Mouse (Mus musculus) kidney, postnatal 36 days (tissue): ENCODE measurements around the gene Gm47996.
"Not testable (repeated sequence)": the region's sequence is repeated elsewhere in the genome, so short reads cannot be mapped to it uniquely, and the experiment has no call there.

ENCODE experiments used
- DNase-seq, 2 experiments: peaks; one replicate each; pipeline ENCODE4 v3.0.0; 2021 to 2022; ENCODE audit warnings: mixed read lengths in 2 of 2

The Gm47996 gene

GRCm38 (mm10) chr1:151209824-151210355 lies at the start of gene Gm47996:
Gene Gm47996, plus strand, starts transcription at chr1:151210131.
- not testable (repeated sequence) for DNase-seq

GRCm38 (mm10) chr1:151166031-151166430 lies 43.9 kb upstream of the Gm47996 start:
- no peak for DNase-seq

- DNase-seq: peak; percentile 45 to 63
These were observed 42.5 kb upstream of the Gm47996 start for GRCm38 (mm10) chr1:151167297-151168047.

GRCm38 (mm10) chr1:151168637-151169036 lies 41.3 kb upstream of the Gm47996 start:
- DNase-seq: no peak

- DNase-seq: peak; percentile 61 to 76
These were observed 38.1 kb upstream of the Gm47996 start for GRCm38 (mm10) chr1:151171572-151172461.

GRCm38 (mm10) chr1:151177030-151177936 lies 32.6 kb upstream of the Gm47996 start:
- peak; percentile 54 to 85 for DNase-seq

GRCm38 (mm10) chr1:151177937-151178271 lies 32.0 kb upstream of the Gm47996 start:
- no peak for DNase-seq

DNA sequence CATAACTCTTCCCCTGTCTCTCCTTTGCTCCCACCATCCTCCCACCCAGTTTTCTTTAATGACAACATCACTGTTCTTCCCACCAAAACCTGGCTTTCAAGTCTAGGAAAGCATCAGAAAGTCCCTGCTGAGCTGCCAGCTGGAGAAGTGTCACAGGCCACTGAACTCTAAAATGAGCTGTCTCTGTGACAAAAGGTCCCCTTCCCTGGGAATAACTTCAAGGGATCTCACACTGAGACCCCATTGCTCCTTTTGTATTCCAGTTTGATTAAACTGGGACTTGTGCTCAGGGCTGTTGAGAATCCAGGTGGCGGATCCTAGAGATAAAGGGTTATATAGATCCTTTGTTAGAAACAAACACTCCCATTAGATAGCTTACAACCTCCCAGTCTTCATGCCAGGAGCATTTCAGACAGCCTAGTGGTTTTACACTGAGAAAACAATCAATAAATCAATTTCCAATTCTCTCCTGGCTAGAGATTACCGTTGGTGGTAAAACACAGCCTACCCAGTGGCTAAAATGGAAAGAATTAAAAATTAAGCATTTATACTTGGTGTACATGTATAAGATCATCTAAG lies 31.3 kb upstream of the Gm47996 start:
- no peak for DNase-seq

GRCm38 (mm10) chr1:151180167-151180566 lies 29.8 kb upstream of the Gm47996 start:
- DNase-seq: no peak

DNA sequence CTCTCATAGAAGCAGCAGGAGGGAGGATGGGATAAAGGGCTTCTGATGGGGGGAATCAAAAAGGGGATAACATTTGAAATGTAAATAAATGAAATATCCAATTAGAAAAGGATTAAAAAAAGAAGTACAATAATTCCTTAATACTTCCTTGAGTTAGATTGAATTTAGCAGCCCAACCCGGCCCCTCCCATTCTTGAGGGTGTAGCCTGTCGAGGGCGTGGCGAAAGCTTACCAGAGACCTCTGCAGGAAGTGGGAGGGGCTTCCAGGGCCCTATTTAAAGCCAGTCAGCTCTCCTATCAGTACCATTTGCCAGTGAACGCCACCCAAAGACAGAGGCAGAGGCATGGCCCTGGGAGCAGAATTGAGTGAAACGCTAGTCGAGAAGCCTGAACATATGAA lies 27.7 kb upstream of the Gm47996 start, which contains the start of gene Gm47985:
Gene Gm47985, plus strand, starts transcription at position 272 of the 400 bp plus-strand sequence.
- not testable (repeated sequence) for DNase-seq

GRCm38 (mm10) chr1:151186186-151186585 lies 23.7 kb upstream of the Gm47996 start:
- DNase-seq: peak in 1 of 2 experiments; percentile 45

GRCm38 (mm10) chr1:151186879-151187424 lies 23.0 kb upstream of the Gm47996 start:
- not testable (repeated sequence) for DNase-seq

DNA sequence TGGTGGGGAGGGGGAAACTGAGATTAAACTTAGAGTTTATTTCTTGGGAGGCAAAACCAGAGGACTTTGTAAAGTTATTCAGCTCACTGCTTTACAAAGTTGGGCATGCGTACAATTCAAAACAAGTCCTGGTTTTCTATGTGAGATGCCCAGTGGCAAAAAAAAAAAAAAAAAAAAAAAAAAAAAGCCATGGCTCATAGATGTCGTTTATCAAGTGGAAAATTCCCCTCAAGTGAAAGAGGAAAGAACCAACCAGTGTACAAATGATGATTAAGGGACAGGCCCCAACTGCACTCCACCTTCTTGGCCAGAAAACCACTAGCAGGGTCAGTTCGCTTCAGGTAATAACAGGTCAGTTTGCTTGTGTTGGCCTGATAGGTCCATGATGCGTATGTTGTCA lies 21.5 kb upstream of the Gm47996 start:
- DNase-seq: no peak

- not testable (repeated sequence) for DNase-seq
These were observed 17.9 kb upstream of the Gm47996 start, which contains the start of gene Gm8947 for GRCm38 (mm10) chr1:151192075-151192474. Gene Gm8947, plus strand, starts transcription at chr1:151192376.

DNA sequence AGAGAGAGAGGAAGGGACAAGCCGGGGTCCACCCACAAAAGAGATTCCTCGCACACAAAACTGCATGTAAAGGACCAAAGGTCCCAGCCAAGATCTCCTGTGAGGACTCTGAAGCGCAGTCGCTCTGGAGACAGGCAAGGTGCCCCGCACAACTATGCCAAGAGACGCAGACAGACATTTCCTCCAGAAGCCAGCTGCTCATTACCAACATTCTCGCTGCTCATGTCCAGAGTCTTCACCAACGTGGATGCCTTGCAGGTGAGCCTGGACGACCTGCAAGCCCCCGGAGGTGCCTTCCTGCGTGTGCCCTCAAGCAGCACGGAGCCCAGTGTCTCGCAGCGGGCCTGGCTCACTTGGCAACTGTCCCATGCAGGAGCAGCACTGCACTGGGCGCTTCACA lies 17.2 kb upstream of the Gm47996 start:
- not testable (repeated sequence) for DNase-seq

DNA sequence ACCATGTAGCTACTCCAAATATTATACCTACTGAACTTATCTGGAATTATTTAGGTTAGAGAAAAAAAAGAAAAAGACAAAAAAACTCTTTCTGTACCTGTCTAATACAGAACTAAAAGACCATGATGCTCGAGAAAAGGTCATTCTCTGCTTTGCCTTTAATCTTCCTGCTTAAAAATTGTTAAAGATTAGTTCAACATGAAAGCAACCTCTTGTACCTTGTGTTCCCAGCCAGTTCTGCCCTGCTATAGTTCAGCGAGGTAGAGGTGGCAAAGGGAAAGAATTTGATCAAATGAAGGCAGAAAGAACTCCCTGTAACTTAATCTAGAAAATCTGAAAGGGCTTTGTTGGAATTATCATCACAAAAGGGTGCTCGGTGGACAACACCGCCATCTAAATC lies 13.9 kb upstream of the Gm47996 start:
- peak in 1 of 2 experiments; percentile 45 for DNase-seq

DNA sequence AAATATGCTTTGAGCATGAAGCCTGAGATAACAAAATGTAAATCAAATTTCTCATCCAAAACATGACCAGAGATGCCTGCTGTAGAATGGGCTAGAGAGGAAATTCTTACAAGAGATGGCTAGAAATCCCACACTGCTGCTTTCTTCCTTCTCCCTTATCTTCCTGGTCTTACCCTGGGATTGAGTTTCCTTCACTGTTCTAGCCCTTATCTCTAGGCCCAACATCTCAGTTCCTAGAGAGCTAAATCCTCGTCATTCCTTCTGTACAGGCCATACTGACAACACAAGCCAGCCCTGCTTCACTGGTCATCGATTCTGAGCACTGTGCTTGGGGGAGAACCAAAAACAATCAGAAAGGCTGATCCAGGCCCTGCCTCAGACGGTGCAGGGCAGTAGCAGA lies 13.2 kb upstream of the Gm47996 start:
- DNase-seq: not testable (repeated sequence)

DNA sequence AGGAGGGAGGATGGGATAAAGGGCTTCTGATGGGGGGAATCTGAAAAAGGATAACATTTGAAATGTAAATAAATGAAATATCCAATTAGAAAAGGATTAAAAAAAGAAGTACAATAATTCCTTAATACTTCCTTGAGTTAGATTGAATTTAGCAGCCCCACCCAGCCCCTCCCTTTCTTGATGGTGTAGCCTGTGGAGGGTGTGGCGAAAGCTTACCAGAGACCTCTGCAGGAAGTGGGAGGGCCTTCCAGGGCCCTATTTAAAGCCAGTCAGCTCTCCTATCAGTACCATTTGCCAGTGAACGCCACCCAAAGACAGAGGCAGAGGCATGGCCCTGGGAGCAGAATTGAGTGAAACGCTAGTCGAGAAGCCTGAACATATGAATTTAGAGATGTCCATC lies 11.8 kb upstream of the Gm47996 start, which contains the start of gene Gm47995:
Gene Gm47995, plus strand, starts transcription at position 329 of the 400 bp plus-strand sequence.
- not testable (repeated sequence) for DNase-seq

GRCm38 (mm10) chr1:151200620-151201019 lies 9.3 kb upstream of the Gm47996 start:
- not testable (repeated sequence) for DNase-seq

- DNase-seq: not testable (repeated sequence)
These were observed 7.2 kb upstream of the Gm47996 start for GRCm38 (mm10) chr1:151202771-151203170.

DNA sequence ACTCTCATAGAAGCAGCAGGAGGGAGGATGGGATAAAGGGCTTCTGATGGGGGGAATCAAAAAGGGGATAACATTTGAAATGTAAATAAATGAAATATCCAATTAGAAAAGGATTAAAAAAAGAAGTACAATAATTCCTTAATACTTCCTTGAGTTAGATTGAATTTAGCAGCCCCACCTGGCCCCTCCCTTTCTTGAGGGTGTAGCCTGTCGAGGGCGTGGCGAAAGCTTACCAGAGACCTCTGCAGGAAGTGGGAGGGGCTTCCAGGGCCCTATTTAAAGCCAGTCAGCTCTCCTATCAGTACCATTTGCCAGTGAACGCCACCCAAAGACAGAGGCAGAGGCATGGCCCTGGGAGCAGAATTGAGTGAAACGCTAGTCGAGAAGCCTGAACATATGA lies 6.1 kb upstream of the Gm47996 start, which contains the start of gene 3110040M04Rik:
Gene 3110040M04Rik, plus strand, starts transcription at position 304 of the 400 bp plus-strand sequence.
- DNase-seq: not testable (repeated sequence)
